Mouse (Mus musculus) embryonic facial prominence, embryonic 12.5 days (tissue): ENCODE data around the gene Crlf1. TPM values are rescaled to one million over a fixed set of nuclear protein-coding genes. Genes with fewer than 3 reads are reported as not detected.

Experiments used
- ATAC-seq: fragments of 200-750 bp; cut with Nextera tagmentation; 2 replicates; pipeline ENCODE4 v1.8.0; 2017; ENCODE audit not compliant: insufficient number of reproducible peaks, insufficient read depth, low FRiP score, low TSS enrichment
- H3K27ac ChIP-seq: fragments of 300-500 bp; sonication (generic); 2 replicates; pipeline ENCODE4 v1.5.1; 2016; ENCODE audit warnings: mild to moderate bottlenecking
- H3K27me3 ChIP-seq: fragments of 300-500 bp; sonication (generic); 2 replicates; pipeline ENCODE4 v1.6.1; 2016; ENCODE audit warnings: mild to moderate bottlenecking, moderate library complexity
- H3K36me3 ChIP-seq: fragments of 300-500 bp; sonication (generic); 2 replicates; pipeline ENCODE4 v1.6.1; 2016; ENCODE audit warnings: mild to moderate bottlenecking
- H3K4me1 ChIP-seq: fragments of 300-500 bp; sonication (generic); 2 replicates; pipeline ENCODE4 v1.6.1; 2016
- H3K4me2 ChIP-seq: fragments of 300-500 bp; sonication (generic); replicated peaks from 2 replicates; pipeline ENCODE4 v1.6.1; 2016; ENCODE audit warnings: mild to moderate bottlenecking, moderate library complexity
- H3K4me3 ChIP-seq: fragments of 300-500 bp; sonication (generic); 2 replicates; pipeline ENCODE4 v1.5.1; 2016; ENCODE audit warnings: mild to moderate bottlenecking
- H3K9ac ChIP-seq: fragments of 300-500 bp; sonication (generic); 2 replicates; pipeline ENCODE4 v1.6.1; 2016; ENCODE audit warnings: mild to moderate bottlenecking, moderate library complexity
- H3K9me3 ChIP-seq: fragments of 300-500 bp; sonication (generic); 2 replicates; pipeline ENCODE4 v1.6.1; 2016; ENCODE audit warnings: mild to moderate bottlenecking, moderate library complexity
- WGBS: fragments of 180-500 bp; shearing (Covaris S2); methylation state at CpG from one replicate; pipeline ENCODE4 v1.1.7; 2016; 5-methylcytosine and 5-hydroxymethylcytosine counted together
- polyA plus RNA-seq: library from polyadenylated mRNA; unstranded; fragments of >200 nt; fragmentation: Nextera tagmentation; extraction: Ambion mirVana; gene quantifications from 2 replicates; pipeline ENCODE4 v1.2.1, GENCODE M21; 2016

The Crlf1 gene
- polyA plus RNA-seq, 1 experiment from 2014 or later: 74.4 TPM

GRCm38 (mm10) chr8:70544200-70544687 is 51.3 kb downstream of the Crlf1 start:
- no peak for ATAC-seq
- no peak overlapping the region for H3K4me2 ChIP-seq
- no peaks in the 10 kb centered on the region for H3K27me3 ChIP-seq
- no peak overlapping the region for H3K4me3 ChIP-seq
- H3K9ac ChIP-seq: no peak overlapping the region
- H3K27ac ChIP-seq: no peak overlapping the region
- H3K9me3 ChIP-seq: no peaks in the 10 kb centered on the region
- H3K36me3 ChIP-seq: 0 out of 2 replicates have a peak, but pooled peaks cover 3% of the 10 kb centered on the region
- 64% methylated on average over 6 of the region's 6 CpGs for WGBS
- peaks cover 19% of the 10 kb centered on the region for H3K4me1 ChIP-seq

- no peaks in the 10 kb centered on the region for H3K27me3 ChIP-seq
- no peak overlapping the region for H3K27ac ChIP-seq
- ATAC-seq: no peak
- no peak overlapping the region for H3K9ac ChIP-seq
- no peaks in the 10 kb centered on the region for H3K9me3 ChIP-seq
- H3K4me3 ChIP-seq: no peak overlapping the region
- 0 out of 2 replicates have a peak, but pooled peaks cover 3% of the 10 kb centered on the region for H3K36me3 ChIP-seq
- H3K4me2 ChIP-seq: no peak overlapping the region
- 82% methylated on average over 4 of the region's 4 CpGs for WGBS
- H3K4me1 ChIP-seq: peaks cover 5% of the 10 kb centered on the region; the same call in 1 of the 2 replicates
Measured at GRCm38 (mm10) chr8:70546412-70546811, 53.5 kb downstream of the Crlf1 start.

DNA sequence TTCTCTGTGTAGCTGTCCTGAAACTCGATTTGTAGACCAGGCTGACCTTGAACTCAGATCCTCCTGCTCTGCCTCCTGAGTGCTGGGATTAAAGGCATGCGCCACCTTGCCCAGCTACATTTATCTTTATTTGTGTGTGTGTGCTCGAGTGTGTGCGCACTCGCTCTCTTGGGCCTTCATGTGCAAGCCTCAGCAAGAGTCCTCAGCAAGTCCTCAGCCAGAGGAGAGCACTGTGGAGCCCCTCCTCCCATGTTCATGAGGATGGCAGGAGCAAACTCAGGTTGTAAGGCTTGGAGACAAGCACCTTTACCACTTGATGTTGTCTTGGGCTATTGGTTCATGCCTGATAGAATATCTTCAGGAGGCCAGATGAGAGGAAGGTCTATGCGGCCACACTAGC is 54.8 kb downstream of the Crlf1 start:
- Histone ChIP-seq H3K4me2 (no peak overlapping the region), H3K9me3 (no peaks in the 10 kb centered on the region), H3K4me1 (no peaks in the 10 kb centered on the region), H3K27ac (no peak overlapping the region), H3K4me3 (no peak overlapping the region), H3K27me3 (no peaks in the 10 kb centered on the region), H3K36me3 (0 out of 2 replicates have a peak, but pooled peaks cover 3% of the 10 kb centered on the region), H3K9ac (no peak overlapping the region)
- ATAC-seq: no peak
- whole genome bisulfite sequencing: 88% methylated on average over 6 of the region's 6 CpGs

DNA sequence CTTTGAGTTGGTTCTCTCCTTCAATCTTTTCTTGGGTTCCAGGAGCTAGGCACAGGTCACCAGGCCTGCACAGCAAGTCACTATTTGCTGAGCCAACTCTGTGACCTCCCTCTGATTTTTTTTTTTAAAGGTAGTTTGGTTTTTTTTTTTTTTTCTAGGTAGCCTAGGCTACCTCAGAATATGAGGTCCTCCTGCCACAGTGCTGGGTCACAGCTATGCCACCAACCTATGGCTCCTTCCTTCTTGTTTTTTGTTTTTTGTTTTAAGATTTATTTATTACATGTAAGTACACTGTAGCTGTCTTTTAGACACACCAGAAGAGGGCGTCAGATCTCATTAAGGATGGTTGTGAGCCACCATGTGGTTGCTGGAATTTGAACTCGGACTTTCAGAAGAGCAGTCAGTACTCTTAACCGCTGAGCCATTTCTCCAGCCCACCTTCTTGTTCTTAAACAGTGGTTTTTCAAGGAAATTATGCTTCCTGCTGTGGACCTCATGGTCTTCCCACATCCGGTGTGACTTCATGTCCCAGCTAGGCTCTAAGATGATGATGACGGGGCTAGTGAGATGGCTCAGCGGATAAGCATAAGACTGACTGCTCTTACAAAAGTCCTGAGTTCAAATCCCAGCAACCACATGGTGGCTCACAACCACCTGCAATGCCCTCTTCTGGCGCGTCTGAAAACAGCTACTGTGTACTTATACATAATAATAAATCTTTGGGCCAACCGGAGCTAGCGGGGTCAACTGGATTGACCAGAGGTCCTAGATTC is 56.6 kb downstream of the Crlf1 start:
- ATAC-seq: no peak
- WGBS: 95% methylated on average over 10 of the region's 10 CpGs
- Histone ChIP-seq H3K4me1 (no peaks in the 10 kb centered on the region), H3K4me3 (no peak overlapping the region), H3K9me3 (no peaks in the 10 kb centered on the region), H3K9ac (no peak overlapping the region), H3K36me3 (0 out of 2 replicates have a peak, but pooled peaks cover 3% of the 10 kb centered on the region), H3K27me3 (no peaks in the 10 kb centered on the region), H3K4me2 (no peak overlapping the region), H3K27ac (no peak overlapping the region)

DNA sequence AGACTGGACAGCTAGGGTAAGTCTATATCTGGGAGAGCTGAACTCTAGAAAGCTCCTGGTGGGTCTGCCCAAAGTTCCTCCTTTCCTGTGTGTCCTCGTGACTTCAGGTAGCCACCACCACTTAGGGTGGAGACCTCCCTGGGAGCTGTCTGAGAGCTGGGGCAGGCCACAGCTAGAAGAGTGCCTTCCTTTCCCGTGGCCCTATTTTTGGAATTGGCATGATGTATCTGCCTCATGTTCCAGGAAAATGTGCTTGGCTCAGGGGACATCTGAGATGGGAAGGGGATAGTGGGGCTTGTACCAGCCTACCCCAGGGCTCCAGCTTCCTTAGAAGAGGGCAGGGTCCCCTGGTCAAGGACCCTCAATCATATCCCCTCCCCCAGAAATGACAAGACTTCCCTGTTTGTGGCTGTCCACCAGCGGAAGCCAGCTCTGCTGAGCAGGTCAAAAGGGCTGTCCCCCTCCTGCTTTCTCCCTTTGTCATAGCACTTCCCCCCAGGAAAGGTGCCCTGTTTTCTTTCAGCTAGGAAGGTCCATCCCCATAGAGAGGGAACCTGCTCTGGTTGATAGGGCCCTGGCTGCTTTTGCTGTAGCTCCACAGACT is 58.7 kb downstream of the Crlf1 start:
- H3K4me1 ChIP-seq: no peaks in the 10 kb centered on the region
- H3K27ac ChIP-seq: no peak overlapping the region
- H3K27me3 ChIP-seq: no peaks in the 10 kb centered on the region
- no peak overlapping the region for H3K9ac ChIP-seq
- no peak for ATAC-seq
- no peak overlapping the region for H3K4me3 ChIP-seq
- 67% methylated on average over 3 of the region's 3 CpGs for WGBS
- H3K9me3 ChIP-seq: no peaks in the 10 kb centered on the region
- H3K36me3 ChIP-seq: peaks cover 3% of the 10 kb centered on the region; the same call in 1 of the 2 replicates
- no peak overlapping the region for H3K4me2 ChIP-seq

DNA sequence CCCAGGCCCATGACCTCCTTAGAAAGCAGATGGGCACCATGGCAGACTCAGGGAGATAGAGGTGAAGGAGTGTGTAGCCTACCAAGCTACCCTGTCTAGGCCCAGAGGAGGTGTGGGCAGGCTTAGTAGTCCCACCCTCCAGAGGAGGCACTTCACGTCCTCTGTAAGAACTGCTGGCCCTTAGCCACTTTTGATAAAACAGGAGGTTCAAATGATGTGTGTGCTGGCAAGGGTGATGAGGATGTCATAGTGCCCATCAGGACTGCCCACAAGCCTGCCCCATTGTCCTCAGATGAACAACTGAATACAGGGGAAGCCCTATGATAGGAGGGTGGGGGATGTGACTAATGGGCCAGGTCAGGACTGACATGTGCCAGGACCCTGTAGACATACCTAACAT is 59.9 kb downstream of the Crlf1 start:
- Histone ChIP-seq H3K4me3 (no peak overlapping the region), H3K4me2 (no peak overlapping the region), H3K4me1 (no peaks in the 10 kb centered on the region), H3K9me3 (no peaks in the 10 kb centered on the region), H3K27me3 (no peaks in the 10 kb centered on the region), H3K9ac (no peak overlapping the region), H3K27ac (no peak overlapping the region), H3K36me3 (peaks cover 3% of the 10 kb centered on the region; the same call in 1 of the 2 replicates)
- ATAC-seq: no peak
- 83% methylated on average over 1 of the region's 1 CpGs for WGBS

Other genes with a start within 250 kb of the Crlf1 start
- gene Homer3, start 210.3 kb upstream of the Crlf1 start, polyA plus RNA-seq: 89.4 and 89.6 TPM in 2 replicates
- 54.8 and 58.9 TPM in 2 replicates for gene Ddx49, start 190.7 kb upstream of the Crlf1 start, polyA plus RNA-seq
- 267 and 295 TPM in 2 replicates for gene Cope, start 190.6 kb upstream of the Crlf1 start, polyA plus RNA-seq
- gene Cers1, start 177.4 kb upstream of the Crlf1 start, polyA plus RNA-seq: 10.0 and 11.1 TPM in 2 replicates
- gene Gdf1, start 163.3 kb upstream of the Crlf1 start, polyA plus RNA-seq: 2.1 and 3.2 TPM in 2 replicates
- 33.7 and 36.0 TPM in 2 replicates for gene Upf1, start 139.9 kb upstream of the Crlf1 start, polyA plus RNA-seq
- gene Comp, start 119.6 kb upstream of the Crlf1 start, polyA plus RNA-seq: 0.61 and 1.4 TPM in 2 replicates
- gene Crtc1, start 53.6 kb upstream of the Crlf1 start, polyA plus RNA-seq: 22.1 and 24.1 TPM in 2 replicates
- gene Klhl26, start 16.2 kb upstream of the Crlf1 start, polyA plus RNA-seq: 27.7 and 29.6 TPM in 2 replicates
- gene Tmem59l, start 5.8 kb upstream of the Crlf1 start, polyA plus RNA-seq: 27.1 and 29.6 TPM in 2 replicates
- 145 and 146 TPM in 2 replicates for gene Rex1bd, start 13.6 kb downstream of the Crlf1 start, polyA plus RNA-seq
- 863 and 916 TPM in 2 replicates for gene Uba52, start 17.6 kb downstream of the Crlf1 start, polyA plus RNA-seq
- 306 and 327 TPM in 2 replicates for gene Fkbp8, start 34.6 kb downstream of the Crlf1 start, polyA plus RNA-seq
- gene Kxd1, start 34.8 kb downstream of the Crlf1 start, polyA plus RNA-seq: 53.0 and 54.7 TPM in 2 replicates
- 19.1 TPM in 2 replicates for gene Ell, start 46.3 kb downstream of the Crlf1 start, polyA plus RNA-seq
- gene Isyna1, start 101.2 kb downstream of the Crlf1 start, polyA plus RNA-seq: 185 and 195 TPM in 2 replicates
- 134 and 142 TPM in 2 replicates for gene Ssbp4, start 115.7 kb downstream of the Crlf1 start, polyA plus RNA-seq
- 1.1 and 1.2 TPM in 2 replicates for gene Lrrc25, start 123.0 kb downstream of the Crlf1 start, polyA plus RNA-seq
- gene Gdf15, start 139.3 kb downstream of the Crlf1 start, polyA plus RNA-seq: not detected in 2 replicates
- gene Pgpep1, start 167.2 kb downstream of the Crlf1 start, polyA plus RNA-seq: 59.5 and 70.4 TPM in 2 replicates
- 303 and 326 TPM in 2 replicates for gene Lsm4, start 180.1 kb downstream of the Crlf1 start, polyA plus RNA-seq
- gene Jund, start 205.8 kb downstream of the Crlf1 start, polyA plus RNA-seq: 142 and 150 TPM in 2 replicates
- gene Iqcn, start 210.3 kb downstream of the Crlf1 start, polyA plus RNA-seq: not detected in 2 replicates
- not detected in 2 replicates for gene Gm3336, start 225.4 kb downstream of the Crlf1 start, polyA plus RNA-seq
- gene Pde4c, start 230.6 kb downstream of the Crlf1 start, polyA plus RNA-seq: 0.17 and 0.29 TPM in 2 replicates